Mouse (Mus musculus): ENCODE results near the gene 2310022A10Rik. TPM values are rescaled to one million over a fixed set of nuclear protein-coding genes. Genes with fewer than 3 reads are reported as not detected.

Gene 2310022A10Rik
- polyA plus RNA-seq (2012; rRNA removed): 15.9 and 16.6 TPM in 2 replicates

- peak; percentile 90 for DNase-seq (ENCODE audit: low read depth, low spot score)
- under 1% methylated on average over 41 of the region's 41 CpGs for WGBS
Observed at GRCm38 (mm10) chr7:27552931-27553513, at the start of gene 2310022A10Rik, which contains the start of gene Pld3. TSS of gene 2310022A10Rik (plus strand) at chr7:27553233. TSS of gene Pld3 (minus strand) at chr7:27553218.

GRCm38 (mm10) chr7:27506765-27507370 lies 46.2 kb upstream of the 2310022A10Rik start:
- DNase-seq (ENCODE audit: low read depth, low spot score): no peak
- WGBS: 45% methylated on average over 9 of the region's 9 CpGs

DNA sequence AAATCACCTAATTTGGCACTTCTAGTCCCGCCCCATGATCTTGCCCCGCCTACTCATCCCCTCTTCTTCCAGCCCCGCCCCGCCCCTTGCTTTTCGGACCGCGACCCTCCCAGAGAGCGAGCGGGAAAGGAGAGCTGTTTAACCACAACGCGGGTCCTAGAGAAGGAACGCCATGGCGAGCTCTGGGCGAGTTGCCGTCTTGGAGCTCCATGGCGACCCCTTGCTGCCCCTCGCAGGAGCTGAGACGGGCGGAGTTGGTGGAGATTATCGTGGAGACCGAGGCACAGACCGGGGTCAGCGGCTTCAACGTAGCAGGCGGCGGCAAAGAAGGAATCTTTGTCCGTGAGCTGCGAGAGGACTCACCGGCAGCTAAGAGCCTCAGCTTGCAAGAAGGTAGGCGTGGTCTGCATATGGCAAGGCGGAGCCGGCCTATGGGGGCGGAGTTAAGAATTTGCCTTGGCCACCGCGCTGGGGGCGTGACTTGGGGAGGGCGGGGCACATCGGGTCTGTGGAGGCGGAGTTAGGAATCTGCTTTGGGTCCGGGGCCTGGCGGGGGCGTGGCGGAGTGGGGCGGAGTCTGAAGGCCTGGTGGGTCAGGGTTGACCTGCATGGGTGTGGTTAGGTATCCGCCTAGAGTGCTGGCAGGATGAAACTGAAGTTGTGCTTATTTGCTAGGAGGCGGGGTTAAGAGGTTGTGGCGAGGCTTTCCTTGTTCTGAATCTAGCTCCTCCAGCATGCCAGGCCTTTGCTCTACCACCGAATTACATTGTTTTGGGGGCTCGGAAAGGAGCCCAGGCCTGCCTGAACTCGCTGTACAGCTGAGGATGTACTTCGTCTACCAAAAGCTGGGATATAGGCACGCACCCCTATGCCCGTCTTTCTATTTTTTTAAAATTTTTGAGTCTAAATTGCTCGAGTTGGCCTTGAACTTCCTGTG lies 45.1 kb upstream of the 2310022A10Rik start:
- WGBS: under 1% methylated on average over 54 of the region's 54 CpGs
- peak; percentile 97 for DNase-seq (ENCODE audit: low read depth, low spot score)

- DNase-seq (ENCODE audit: low read depth, low spot score): no peak
- 12% methylated on average over 6 of the region's 6 CpGs for WGBS
Observed at GRCm38 (mm10) chr7:27508648-27509005, 44.4 kb upstream of the 2310022A10Rik start.

- WGBS: 97% methylated on average over 2 of the region's 2 CpGs
- no peak for DNase-seq (ENCODE audit: low read depth, low spot score)
Observed at GRCm38 (mm10) chr7:27510809-27511208, 42.2 kb upstream of the 2310022A10Rik start.

DNA sequence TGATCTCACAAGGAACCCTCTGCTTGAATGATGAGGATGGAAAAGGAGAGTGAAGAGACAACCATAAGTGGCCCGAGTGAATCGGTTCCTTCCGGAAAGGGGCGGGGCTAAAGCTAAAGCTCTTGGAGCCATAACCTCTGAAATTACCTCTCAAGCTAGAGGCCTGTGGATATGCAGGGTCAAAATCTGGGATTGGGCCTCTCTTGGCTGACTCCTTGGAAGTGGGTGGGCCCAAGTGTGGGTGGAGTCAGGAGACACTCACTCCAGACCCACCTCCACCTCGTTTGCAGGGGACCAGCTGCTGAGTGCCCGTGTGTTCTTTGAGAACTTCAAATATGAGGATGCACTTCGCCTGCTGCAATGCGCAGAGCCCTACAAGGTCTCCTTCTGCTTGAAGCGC lies 38.1 kb upstream of the 2310022A10Rik start:
- no peak for DNase-seq (ENCODE audit: low read depth, low spot score)
- 61% methylated on average over 9 of the region's 9 CpGs for WGBS

GRCm38 (mm10) chr7:27518314-27518713 lies 34.7 kb upstream of the 2310022A10Rik start:
- DNase-seq (ENCODE audit: low read depth, low spot score): no peak
- WGBS: 86% methylated on average over 9 of the region's 9 CpGs

DNA sequence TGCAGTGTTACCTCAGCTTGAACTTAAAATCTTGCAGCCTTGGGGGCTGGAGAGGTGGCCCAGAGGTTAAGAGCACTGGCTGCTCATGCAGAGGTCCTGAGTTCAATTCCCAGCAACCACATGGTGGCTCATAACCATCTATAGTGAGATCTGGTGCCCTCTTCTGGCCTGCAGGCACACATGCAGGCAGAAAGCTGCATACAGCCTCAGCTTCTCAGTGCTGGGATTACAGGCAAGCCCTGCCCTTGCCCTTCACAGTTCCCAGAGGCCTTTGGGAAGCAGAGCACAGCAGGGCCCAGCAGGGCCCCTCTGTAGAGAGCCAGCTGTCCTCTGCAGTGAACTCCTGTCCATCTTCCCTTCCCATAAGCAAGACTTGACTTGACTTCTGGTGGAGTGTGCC lies 32.9 kb upstream of the 2310022A10Rik start:
- no peak for DNase-seq (ENCODE audit: low read depth, low spot score)

DNA sequence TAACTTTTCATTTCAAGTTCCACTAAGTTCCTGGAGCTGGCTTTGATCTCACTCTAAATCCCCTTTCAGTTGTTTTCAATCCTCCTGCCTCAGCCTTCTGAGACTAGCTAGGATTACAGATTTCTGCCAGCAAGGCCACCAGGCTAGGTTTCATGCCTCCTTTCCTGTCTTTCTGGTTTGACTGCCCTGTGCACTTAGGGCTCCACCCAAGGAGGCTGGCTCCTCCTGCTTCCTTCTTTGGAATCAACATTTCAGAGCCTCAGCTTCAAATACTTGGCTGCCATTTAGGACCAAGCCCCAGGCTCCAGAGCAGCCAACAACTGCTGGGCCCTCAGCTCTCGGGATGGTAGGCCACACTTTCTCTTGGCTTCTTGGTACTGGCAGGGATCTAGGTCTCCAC lies 32.4 kb upstream of the 2310022A10Rik start:
- DNase-seq (ENCODE audit: low read depth, low spot score): peak; percentile 68

DNA sequence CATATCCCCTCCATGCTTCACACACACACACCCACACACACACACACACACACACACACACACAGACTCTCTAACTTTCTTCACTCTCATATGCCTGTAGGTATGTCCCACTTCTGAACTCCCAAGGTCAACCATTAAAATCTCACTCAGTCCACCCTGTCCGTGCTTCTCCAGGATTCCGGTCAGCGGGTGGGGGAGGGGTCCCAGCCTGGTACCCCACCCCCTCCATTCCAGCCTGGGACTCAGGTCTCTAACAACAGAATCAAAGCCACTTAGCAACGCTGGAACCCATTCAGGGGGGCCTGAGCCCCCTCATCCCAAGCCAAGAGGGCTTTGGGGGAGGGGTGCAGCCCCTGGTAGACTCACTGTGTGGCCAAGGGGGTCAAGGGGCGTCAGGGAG lies 30.1 kb upstream of the 2310022A10Rik start, which contains the start of gene Hipk4:
TSS of gene Hipk4 (plus strand) at position 301 of the 400 bp plus-strand sequence.
- 66% methylated on average over 5 of the region's 5 CpGs for WGBS
- no peak for DNase-seq (ENCODE audit: low read depth, low spot score)

More for the DNA sequence above, 32.4 kb upstream of the 2310022A10Rik start:
- 11% methylated on average over 1 of the region's 1 CpGs for WGBS

DNA sequence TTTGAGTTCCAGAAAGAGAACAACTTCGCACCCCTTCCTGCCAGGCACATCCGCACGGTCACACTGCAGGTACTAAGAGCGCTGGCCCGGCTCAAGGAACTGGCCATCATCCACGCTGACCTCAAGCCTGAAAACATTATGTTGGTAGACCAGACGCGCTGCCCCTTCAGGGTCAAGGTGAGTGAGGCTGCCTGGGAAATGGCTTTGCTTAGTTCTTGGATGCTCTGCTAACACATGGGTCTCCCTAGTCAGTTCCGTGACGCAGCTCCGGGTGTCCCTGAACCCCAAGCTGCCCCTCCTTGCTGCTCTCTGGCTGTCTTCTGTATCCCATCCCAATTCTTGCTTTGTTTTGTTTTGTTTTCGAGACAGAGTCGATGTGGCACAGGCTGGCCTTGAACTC lies 29.2 kb upstream of the 2310022A10Rik start:
- no peak for DNase-seq (ENCODE audit: low read depth, low spot score)
- WGBS: 92% methylated on average over 13 of the region's 13 CpGs

GRCm38 (mm10) chr7:27526039-27526827 lies 26.8 kb upstream of the 2310022A10Rik start:
- 17% methylated on average over 10 of the region's 10 CpGs for WGBS
- peak; percentile 74 for DNase-seq (ENCODE audit: low read depth, low spot score)

GRCm38 (mm10) chr7:27529070-27529469 lies 24.0 kb upstream of the 2310022A10Rik start:
- WGBS: 90% methylated on average over 21 of the region's 21 CpGs
- no peak for DNase-seq (ENCODE audit: low read depth, low spot score)

- DNase-seq (ENCODE audit: low read depth, low spot score): no peak
- 82% methylated on average over 3 of the region's 3 CpGs for WGBS
Observed at GRCm38 (mm10) chr7:27530937-27531336, 22.1 kb upstream of the 2310022A10Rik start.

DNA sequence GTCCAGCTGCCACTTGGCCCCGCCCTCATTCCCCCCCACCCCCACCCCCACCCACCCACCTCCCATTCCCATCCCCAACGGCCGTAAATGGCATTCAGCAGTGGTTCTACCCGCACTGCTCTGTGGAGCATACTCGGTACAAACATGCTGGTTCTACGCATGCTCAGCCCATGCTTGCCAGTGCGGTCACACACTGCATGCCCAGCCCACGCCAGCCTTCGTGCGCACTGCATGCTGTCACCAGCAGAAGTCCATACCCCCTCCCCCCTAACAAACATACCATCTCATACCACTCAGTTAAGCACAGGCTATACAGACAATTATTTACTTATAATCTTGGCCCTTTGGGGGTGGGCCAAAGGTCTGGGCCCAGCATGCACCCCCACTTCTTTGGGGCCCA lies 21.3 kb upstream of the 2310022A10Rik start:
- no peak for DNase-seq (ENCODE audit: low read depth, low spot score)
- 85% methylated on average over 10 of the region's 10 CpGs for WGBS

- DNase-seq (ENCODE audit: low read depth, low spot score): no peak
- 88% methylated on average over 9 of the region's 9 CpGs for WGBS
Observed at GRCm38 (mm10) chr7:27532480-27533050, 20.5 kb upstream of the 2310022A10Rik start.

- no peak for DNase-seq (ENCODE audit: low read depth, low spot score)
- WGBS: 85% methylated on average over 2 of the region's 2 CpGs
Observed at GRCm38 (mm10) chr7:27535386-27535785, 17.6 kb upstream of the 2310022A10Rik start.

GRCm38 (mm10) chr7:27536618-27537017 lies 16.4 kb upstream of the 2310022A10Rik start:
- DNase-seq (ENCODE audit: low read depth, low spot score): no peak
- WGBS: 87% methylated on average over 6 of the region's 6 CpGs

DNA sequence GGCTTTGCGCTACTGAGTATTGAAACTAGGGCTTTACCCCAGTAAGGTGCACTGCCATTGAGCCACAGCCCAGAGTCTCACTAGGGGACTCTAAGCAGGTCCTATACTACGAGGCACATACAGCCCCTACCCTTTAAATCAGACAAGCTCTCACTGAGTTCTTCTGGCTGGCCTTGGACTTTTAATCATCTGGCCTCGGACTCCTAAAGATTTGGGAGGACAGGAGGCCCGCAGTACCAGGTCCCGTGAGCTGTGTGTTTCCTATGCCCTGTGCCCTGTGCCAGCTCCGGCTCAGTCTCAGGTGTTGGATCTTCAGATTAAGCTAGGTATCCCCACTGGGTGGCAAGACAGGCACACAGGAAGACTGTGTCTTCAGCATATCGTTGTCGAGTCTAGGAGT lies 15.0 kb upstream of the 2310022A10Rik start:
- DNase-seq (ENCODE audit: low read depth, low spot score): no peak
- WGBS: 77% methylated on average over 8 of the region's 8 CpGs
